Mouse (Mus musculus) ZHBTc4 (cell line): ENCODE measurements at regions not wholly inside any gene's neighbourhood (a gene's known extent, or its start where the extent isn't known, plus 50 kb on each side); places are given as distances from the start of the nearest gene placed in this dataset.

ENCODE experiments used
- DNase-seq: peaks from one replicate; pipeline ENCODE4 v3.0.0-alpha.2; 2011; ENCODE audit warnings: low read depth, low spot score

- DNase-seq: no peak
These were observed 356.7 kb upstream of the Atxn7l3b start for GRCm38 (mm10) chr10:113285483-113285882.

GRCm38 (mm10) chr10:113240766-113241372, 312.1 kb upstream of the Atxn7l3b start:
- DNase-seq: peak; percentile 1
